Mouse (Mus musculus) lung, postnatal 25 days (tissue): ENCODE measurements around the gene Nxph4.

Experiments used
- DNase-seq: peaks from one replicate; pipeline ENCODE4 v3.0.0; 2022; ENCODE audit warnings: low spot score

Gene Nxph4

GRCm38 (mm10) chr10:127488856-127489255, 45.5 kb downstream of the Nxph4 start:
- DNase-seq: no peak

GRCm38 (mm10) chr10:127485235-127485634, 49.1 kb downstream of the Nxph4 start:
- DNase-seq: no peak

- peak; percentile 57 for DNase-seq
These were observed 53.2 kb downstream of the Nxph4 start for GRCm38 (mm10) chr10:127480833-127481813.

GRCm38 (mm10) chr10:127479131-127479530, 55.2 kb downstream of the Nxph4 start:
- peak; percentile 21 for DNase-seq

- no peak for DNase-seq
These were observed 57.1 kb downstream of the Nxph4 start for GRCm38 (mm10) chr10:127477301-127477700.

- no peak for DNase-seq
These were observed 57.8 kb downstream of the Nxph4 start for GRCm38 (mm10) chr10:127476541-127476940.
